Mouse (Mus musculus) adrenal gland, adult (tissue): Measurements from ENCODE around the gene Pde6c.

Experiments used
- DNase-seq, 2 experiments: peaks; one replicate each; pipeline ENCODE4 v3.0.0; 2022 to 2023; ENCODE audit warnings: low spot score in 1 of 2; ENCODE audit not compliant: inconsistent age in 2 of 2

The Pde6c gene

DNA sequence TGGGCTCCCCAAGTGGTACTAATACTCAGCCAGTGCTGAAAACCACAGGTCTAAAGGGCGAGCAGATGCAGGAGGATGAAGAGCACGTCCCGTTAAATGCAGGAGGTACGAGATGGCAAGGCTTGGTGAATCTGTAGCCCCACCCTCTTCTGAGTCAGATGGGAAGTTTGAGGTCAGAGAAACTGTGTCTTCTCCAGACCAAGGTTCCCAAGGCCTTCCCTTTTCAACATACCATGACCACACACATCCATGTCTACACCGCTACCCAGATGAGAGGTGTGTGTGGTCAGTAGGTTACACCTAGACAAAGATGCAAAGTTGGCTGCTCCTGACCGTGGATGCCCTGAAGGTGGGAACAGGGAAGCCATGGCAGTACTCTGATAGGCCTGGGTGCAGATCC lies 2.2 kb downstream of the Pde6c start:
- DNase-seq, result no peak

DNA sequence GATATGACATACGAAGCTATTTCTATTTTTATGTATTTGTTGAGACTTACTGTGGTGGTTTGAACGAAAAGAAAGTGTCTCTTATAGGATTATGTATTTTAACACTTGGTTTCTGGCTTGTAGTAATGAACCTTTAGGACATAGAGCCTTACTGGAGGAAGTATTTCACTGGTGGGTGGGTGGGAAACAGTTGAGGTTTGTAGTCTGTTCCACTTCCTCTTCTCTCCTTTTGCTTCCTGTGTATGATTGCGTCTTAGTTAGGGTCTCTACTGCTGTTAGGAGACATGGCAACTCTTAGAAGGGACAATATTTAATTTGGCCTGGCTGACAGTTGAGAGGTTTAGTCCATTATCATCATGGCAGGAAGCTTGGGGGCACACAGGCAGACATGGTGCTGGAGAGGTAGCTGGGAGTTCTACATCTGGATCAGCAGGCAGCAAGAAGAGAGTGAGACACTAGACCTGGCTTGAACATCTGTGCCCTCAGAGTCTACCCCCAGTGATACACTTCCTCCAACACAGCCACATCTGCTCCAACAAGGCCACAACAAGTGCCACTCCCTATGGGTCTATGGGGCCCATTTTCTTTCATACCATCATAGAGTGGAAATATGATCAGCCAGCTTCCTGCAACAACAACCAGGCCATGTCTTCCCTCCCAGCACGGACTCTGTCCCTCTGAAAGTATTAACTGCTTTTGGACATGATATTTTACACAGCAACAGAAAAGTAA lies 11.1 kb downstream of the Pde6c start:
- no peak for DNase-seq

DNA sequence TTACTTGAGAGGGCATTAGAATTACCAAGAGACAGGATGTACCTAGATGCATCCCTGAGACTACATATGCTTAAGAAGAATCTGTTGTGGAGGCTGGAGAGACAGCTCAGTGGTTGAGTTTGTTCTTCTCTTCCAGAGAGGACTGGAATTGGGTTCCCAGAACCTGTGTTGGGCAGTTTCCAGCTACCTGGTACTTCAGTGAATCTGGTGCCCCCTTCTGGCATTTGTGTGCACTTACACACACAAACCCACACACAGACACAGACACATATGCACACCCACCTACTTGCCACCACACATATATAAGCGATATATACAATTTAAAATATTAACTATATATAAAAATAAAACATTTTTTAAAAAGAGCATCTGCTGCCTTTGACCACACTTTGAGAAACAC lies 23.7 kb downstream of the Pde6c start:
- no peak for DNase-seq

DNA sequence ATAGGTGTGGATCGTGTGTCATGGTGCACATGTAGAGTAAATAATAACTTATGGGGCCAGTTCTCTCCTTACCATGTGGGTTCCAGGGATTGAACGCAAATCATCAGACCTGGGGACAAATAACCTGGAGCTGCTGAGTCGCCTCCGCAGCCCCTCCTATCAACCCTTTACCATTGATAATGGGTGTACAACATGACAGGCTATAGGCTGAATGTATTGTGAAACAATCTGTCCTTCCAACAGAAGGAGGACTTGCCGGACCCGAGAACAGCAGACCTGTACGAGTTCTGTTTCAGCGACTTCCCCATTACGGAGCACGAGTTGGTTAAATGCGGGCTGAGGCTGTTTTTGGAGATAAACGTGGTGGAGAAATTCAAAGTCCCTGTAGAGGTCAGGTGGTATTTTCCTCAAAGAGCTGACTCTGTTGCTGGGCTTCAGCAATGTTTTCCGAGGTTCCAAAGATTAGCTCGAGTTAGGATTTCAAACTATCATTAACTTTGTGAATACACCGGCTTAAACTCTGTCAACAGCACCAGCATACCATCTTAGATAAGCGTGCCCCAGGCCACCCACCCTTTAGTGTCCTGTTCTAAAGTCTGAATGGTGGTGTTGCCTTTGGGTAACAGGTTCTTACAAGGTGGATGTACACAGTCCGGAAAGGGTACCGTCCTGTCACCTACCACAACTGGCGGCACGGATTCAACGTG lies 29.2 kb downstream of the Pde6c start:
- DNase-seq, result no peak

DNA sequence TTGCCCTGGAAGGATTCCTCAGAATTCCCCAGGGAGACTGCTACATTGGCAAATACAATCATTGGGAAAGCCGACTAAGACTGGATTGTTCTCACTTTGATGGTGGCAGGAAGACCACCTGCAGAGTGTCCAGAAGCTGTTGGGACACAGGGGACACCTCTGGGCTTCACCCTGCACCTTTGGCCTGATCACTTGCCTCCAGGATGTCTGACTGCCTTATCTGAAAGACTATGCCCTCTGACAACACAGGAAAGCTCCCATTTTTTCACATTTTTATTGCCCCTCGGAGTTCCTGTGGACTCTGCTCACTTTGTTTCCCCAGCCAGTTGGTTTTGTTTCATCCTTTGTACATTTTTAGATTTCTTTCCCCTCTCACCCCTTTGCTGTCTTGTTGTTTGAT lies 32.1 kb downstream of the Pde6c start:
- no peak for DNase-seq

DNA sequence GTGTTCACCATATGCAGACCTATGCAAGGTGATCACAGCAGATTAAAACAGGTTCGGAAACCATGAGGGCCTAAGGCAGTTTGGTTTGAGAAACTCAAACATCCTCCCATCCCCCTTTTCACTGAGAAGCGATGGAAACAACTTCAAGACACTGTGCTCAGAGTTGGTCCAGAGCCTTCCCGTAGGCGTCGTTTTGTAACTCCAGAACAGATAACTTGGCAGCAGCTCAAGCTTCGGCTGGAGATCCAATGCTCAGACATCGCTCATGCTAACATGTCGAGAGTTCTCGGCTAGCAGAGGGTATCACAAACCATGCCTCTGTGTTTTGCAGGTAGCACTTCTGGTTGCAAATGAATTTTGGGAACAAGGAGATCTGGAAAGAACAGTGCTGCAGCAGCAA lies 47.1 kb downstream of the Pde6c start:
- no peak for DNase-seq

DNA sequence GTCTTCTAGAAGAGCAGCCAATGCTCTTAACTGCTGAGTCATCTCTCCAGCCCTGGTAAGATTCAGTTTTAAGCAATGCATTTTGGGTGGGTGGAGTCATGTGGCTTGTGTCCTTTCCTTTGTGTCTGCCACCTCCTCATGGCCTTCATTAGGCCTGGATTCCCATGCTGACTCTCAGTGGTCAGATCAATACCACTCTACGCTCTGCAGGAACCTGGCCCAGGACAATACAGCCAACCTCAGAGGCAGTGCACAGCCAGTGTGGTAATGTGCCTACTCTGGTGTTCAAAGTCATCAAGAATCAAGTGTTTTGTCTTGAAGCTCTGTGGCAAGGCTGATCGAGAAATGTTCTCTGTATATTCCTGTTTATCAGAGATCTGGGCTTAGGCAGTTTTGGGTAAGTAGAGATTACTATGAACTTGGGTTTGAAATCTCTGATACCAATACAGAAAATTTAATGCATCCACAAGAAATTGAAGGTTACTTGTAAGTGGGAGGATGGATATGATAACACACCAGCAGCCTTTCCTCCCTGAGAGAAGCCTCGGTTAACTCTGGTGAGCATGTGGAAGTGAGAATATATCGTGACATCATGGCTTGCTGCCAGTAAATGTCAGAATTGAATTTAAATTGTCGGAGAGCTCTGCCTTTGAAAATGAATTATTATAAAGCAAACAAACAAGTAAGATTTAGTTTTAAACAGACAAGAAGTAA lies 54.2 kb downstream of the Pde6c start:
- no peak for DNase-seq

DNA sequence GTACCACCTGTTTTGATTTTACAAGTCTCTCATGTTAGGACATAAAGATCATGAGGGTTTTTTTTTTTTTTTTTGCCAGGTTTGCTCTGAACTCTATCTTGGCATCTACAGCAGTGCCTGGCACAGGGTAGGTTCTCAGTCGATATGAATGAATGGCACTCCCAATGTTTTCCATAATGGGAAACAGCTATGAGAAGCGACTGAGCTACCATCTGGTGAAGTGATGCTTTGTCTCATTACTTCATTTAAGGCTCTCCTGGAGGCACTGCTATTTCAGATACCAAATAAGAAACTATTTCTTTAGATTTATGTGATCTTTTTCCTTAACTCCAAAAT lies 54.7 kb downstream of the Pde6c start:
- no peak for DNase-seq

DNA sequence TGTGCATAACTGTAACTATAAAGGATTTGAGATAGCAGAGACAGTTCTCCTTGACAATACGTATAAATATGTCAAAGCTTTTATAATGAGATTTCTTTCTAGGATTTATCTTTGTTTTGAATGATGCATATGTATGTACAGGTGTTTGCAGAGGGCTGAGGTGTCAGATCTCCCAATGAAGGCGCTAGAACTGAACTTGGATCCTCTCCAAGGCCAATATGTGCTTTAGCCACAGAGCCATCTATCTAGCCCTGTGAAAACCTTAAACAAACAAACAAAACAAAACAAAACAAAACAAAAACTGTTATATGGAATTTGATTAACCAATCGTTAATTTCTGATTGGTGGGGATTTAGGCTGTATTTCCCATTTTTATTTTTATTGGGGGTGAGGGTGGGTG lies 58.0 kb downstream of the Pde6c start:
- no peak for DNase-seq

DNA sequence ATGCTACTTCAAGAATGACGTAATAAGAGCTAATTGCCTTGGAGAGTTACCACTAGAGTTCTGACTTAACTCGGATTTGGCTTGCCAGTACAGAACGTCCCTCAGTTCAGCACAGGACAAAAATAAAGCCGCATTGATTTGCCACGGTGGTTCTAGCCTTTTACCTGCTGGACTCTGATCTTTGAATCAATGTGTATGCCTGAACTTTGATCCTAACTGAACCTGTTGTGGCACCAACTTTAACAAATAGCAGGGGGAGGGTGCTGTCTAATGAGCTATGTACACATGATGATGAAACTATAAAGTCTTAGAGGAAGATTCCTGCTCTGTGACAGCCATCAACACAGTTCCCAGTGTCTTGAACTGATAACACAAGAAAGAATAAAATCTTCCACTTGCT lies 58.9 kb downstream of the Pde6c start:
- DNase-seq, result no peak

DNA sequence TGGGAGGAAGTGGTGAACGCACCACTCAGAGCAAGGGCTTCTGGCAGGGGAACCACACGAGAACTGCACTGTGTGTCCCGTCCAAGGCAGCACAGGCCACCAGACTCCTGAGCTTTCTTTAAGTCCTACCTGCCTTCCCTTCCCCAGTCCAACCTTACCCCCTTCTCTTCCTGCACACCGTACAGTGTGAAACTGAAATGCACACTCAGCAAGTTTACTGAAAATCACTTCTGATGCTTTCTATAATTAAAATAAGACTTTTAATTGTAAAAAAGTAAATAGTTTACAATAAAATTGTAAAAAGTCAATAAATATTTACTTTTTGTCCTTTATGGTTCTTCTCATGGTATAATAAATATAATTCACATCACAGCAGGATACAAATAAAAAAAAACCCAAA lies 62.7 kb downstream of the Pde6c start:
- no peak for DNase-seq

DNA sequence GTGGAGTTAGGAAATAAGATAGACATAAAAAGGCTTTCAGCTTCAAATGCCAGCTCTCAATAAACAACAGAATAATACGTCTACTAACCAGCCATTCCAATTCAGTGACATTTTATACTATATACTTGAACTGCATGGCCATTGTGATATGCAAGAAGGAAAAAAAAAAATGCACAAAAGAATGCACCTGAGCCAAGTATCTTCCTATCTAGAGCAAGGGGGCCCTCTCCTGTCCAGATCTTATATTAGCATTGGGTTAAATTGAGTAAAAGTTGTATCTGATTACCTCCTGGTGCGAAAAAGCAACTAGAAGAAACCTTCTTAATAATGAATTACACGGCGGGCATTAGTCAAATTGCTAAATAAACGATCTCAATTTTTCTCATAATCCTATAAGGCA lies 66.2 kb downstream of the Pde6c start:
- DNase-seq, result peak in 1 of 2 experiments; percentile 34

DNA sequence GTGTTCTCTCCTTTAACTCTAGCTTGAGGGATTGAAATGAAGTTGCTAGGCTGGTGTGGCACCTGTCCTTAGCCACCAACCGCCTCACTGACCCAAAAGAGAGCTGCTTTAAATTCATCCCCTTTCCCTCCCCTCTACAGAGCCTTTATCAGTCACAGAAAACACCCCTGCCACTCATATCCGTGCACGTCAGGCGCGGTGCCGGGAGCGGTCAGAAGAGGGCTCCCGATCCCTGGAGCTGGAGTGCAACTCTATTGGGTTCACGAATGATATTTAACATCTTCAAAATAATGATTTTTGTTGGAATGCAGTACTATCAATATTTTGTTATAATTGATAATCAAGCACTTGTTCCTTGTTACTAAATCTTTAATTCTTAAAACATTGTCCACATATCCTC lies 74.1 kb downstream of the Pde6c start:
- DNase-seq, result no peak

DNA sequence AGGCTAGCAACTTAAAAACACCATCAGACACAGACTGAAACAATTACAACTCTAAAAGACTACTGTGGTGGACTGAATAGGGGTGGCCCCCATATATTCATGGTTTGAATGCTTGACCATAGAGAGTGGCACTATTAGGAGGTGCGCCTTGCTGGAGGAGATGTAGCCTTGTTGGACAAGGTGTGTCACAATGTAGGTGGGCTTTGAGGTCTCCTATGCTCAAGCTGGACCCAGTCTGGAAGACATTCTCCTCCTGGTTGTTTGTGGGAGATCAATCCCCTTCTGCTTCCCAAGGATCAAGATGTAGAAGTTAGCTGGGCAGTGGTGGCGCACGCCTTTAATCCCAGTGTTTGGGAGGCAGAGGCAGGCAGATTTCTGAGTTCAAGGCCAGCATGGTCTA lies 85.1 kb downstream of the Pde6c start:
- no peak for DNase-seq

DNA sequence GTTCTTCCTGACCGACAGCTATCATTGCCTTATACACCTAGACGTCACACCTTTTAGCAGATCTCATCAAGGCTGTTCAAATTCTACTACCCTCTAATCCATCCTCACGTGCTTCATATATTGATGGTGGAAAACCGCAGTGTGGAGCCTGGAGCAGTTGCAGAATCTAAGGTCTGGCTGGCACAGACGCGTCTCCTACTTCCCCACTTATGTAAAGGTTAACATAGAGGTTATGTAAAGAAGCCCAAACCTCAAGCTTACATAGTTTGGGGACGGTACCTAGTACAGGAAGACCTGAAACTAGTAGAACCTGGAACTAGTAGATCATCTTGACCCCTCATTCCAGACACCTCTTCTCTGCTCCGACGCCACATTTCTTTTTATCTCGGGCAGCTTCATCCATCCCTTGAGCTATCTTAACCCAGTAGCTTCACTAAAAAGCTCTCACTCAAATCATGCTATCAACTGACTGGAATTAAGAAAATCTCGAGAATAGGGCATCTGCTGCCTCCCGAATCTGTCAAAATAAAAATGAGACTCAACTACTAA lies 90.8 kb downstream of the Pde6c start:
- no peak for DNase-seq

DNA sequence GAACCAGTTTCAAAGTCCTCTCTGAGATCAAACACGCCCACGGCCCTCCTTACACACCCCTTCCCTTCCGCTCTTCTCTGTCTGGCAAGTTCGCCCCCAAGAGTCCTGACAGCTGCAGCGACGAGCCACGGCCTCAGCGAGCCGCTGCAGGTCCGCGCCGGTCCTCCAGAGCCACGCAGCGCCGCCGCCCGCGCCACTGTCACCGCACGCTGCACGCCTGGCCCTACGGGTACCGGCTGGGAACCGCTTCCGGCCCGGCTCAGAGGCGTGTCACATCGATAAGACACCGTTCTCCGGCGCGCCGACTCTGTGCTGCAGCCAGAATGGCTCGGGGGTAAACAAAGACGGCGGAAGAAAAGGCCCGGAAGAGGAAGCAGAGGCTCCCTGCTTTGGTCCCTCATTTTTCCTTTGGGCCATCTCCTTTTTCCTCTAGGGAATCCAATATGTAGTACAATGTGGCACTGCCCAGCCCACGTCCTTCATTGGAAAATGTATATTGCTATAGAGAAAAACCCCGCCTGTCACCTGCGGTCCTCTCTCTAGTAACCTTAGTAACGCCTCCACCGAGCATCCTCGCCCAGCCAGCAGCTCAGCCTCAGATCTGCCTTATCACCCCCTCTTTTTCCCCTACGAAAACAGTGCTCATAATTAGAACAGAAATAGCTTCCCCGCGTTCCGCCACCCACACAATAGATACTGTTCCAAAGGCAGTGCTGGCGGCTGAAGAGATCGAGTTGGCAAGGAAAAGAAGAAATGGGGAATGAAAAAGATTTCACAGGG lies 91.5 kb downstream of the Pde6c start, which contains the start of gene Fra10ac1:
TSS of gene Fra10ac1 (minus strand) at position 252 of the 780 bp plus-strand sequence.
- DNase-seq, result peak; percentile 93 to 97

DNA sequence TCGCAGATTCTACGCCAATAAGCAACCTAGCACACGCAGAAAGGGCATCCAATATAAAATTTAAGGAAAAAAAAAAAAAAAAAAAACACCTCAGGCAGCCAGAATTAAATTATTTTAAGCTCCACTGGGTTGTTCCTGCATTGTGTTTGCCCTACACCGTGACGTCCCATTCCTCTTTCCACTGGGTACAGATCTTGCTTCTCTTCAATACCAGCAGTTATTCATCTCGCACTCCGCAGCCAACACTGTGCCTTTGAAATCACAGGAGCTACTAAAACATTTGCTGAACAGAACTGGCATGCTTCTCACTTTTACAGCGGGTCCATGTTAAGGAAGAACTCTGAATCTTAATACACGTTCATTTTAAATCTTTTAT lies 92.1 kb downstream of the Pde6c start:
- peak in 1 of 2 experiments; percentile 36 for DNase-seq

DNA sequence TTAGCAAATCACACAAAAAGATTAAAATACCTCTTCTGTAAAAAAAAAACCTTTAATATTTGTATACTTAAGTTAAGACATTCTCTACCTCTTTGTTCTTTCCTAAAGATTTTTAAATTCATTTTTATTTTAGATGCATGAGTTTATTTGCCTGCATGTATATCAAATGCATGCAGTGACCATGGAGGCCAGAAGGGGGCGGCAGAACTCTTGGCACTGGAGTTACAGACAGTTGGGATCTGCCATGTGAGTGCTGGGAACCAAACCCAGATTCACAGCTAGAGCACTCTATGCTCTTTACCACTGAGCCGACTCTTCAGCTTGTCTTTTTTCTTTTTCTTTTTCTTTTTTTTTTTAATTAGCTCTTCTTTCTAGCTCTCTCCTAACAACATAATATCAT lies 96.1 kb downstream of the Pde6c start:
- no peak for DNase-seq

DNA sequence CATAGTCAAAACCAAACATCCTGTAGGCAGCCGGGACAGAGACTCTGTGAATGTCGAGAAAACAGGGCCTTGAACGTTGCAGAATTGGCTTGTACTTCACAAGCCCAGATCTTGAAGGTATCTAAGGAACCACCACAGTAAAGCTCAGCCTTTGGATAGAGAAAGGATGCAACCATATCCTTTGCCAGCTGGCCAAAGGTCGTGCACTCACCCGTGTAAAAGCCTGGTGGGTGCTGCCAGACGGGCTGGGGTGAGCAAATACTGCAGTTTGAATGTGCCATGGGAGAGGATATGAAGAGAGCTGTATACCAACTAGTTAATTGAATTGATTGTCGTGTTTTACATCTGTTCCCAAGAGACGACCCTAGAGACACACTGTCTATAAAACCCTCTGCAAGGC lies 99.5 kb downstream of the Pde6c start:
- no peak for DNase-seq

DNA sequence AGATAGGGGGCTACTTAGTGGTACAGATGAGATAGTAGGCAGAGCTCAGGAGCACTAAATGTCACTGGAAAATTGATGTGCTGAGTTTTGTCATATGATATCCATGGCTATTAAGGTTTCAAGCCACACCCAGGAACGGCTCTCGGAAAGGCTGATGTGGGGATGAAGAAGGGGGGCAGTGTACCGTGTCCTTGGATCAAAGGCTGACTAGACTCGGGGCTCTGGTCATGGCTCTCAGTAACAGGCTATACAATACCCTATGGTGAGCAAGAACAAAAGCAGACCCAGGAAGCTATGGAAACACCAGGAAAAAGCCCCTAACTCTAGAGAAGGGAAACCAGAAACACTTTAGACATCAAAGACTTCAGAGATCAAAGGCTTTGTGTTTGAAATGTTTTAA lies 99.9 kb downstream of the Pde6c start:
- DNase-seq, result peak in 1 of 2 experiments; percentile 37
